Mouse (Mus musculus) forebrain, embryonic 11.5 days (tissue): ENCODE data around the gene Atn1. TPM values are rescaled to one million over a fixed set of nuclear protein-coding genes. Genes with fewer than 3 reads are reported as not detected.

Experiments
- ATAC-seq: fragments of 200-750 bp; cut with Nextera tagmentation; replicated peaks from 2 replicates; pipeline ENCODE4 v1.8.0; 2017; ENCODE audit warnings: moderate TSS enrichment; ENCODE audit not compliant: low FRiP score
- DNase-seq: peaks from one replicate; pipeline ENCODE4 v3.0.0-alpha.2; 2017; ENCODE audit warnings: low spot score
- H3K27ac ChIP-seq: fragments of 300-500 bp; sonication (generic); 2 replicates; pipeline ENCODE4 v1.5.1; 2014; ENCODE audit warnings: low read depth, low read length
- H3K27me3 ChIP-seq: fragments of 300-500 bp; sonication (generic); 2 replicates; pipeline ENCODE4 v1.6.1; 2014; ENCODE audit warnings: mild to moderate bottlenecking, low read length, mixed read lengths; ENCODE audit not compliant: control insufficient read depth, insufficient read depth
- H3K36me3 ChIP-seq: fragments of 300-500 bp; sonication (generic); 2 replicates; pipeline ENCODE4 v1.6.1; 2014; ENCODE audit warnings: mild to moderate bottlenecking, low read length, moderate library complexity, mixed read lengths; ENCODE audit not compliant: control insufficient read depth, insufficient read depth
- H3K4me1 ChIP-seq: fragments of 300-500 bp; sonication (generic); replicated peaks from 2 replicates; pipeline ENCODE4 v1.6.1; 2014; ENCODE audit warnings: low read length, mixed read lengths; ENCODE audit not compliant: control insufficient read depth, insufficient read depth
- H3K4me2 ChIP-seq: fragments of 300-500 bp; sonication (generic); 2 replicates; pipeline ENCODE4 v1.6.1; 2014; ENCODE audit warnings: low read depth, mild to moderate bottlenecking, low read length, moderate library complexity, mixed read lengths; ENCODE audit not compliant: severe bottlenecking
- H3K4me3 ChIP-seq: fragments of 300-500 bp; sonication (generic); 2 replicates; pipeline ENCODE4 v1.5.1; 2014; ENCODE audit warnings: low read depth, low read length
- H3K9ac ChIP-seq: fragments of 300-500 bp; sonication (generic); 2 replicates; pipeline ENCODE4 v1.6.1; 2014; ENCODE audit warnings: low read length
- H3K9me3 ChIP-seq: fragments of 300-500 bp; sonication (generic); 2 replicates; pipeline ENCODE4 v1.6.1; 2016; ENCODE audit warnings: low read length, mixed read lengths; ENCODE audit not compliant: control insufficient read depth
- WGBS: fragments of 180-500 bp; shearing (Covaris S2); extraction: QIAGEN DNeasy Blood & Tissue Kit; methylation state at CpG from one replicate; pipeline ENCODE4 v1.1.7; 2014; 5-methylcytosine and 5-hydroxymethylcytosine counted together
- polyA plus RNA-seq: library from polyadenylated mRNA; unstranded; fragments of >200 nt; fragmentation: Nextera tagmentation; extraction: Ambion mirVana; gene quantifications from 2 replicates; pipeline ENCODE4 v1.2.1, GENCODE M21; 2014

Atn1 gene
- polyA plus RNA-seq, 1 experiment from 2014 or later: 13.9 TPM

DNA sequence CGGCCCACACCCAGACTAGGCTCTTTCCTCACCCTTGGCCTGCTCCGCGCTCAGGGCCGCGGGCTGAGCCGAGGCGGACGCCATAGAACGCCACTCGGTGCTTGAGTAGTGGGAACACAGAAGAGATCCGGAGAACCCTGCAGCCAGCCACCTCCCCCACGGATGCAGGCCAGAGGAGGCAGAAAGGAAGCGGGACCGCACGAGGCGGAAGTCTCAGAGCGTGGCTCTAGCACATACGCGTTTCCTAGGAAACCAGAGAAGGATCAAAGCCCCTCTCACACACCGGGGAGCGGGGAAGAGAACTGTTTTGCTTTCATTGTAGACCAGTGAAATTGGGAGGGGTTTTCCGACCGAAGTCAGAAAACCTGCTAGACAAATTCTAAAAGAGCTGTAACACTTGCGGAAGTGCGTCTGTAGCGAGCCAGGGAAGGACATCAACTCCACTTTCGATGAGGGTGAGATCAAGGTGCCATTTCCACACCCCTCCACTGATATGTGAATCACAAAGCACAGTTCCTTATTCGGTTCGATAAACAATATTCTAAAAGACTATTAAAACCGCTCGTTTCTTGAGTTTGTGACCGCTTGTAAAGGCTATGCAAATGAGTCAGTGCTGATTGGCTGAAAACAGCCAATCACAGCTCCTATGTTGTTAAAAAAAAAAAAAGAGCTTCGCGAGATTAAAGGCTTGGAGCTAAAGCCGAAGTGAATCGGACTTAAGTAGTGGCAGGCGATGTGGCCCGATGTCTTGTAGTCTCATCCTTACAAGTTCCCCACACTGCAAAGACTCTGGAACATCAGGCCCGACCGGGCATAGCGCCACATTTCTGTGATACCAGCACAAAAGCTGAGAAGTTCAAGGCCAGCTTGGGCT lies 15.2 kb downstream of the Atn1 start, which contains the start of gene Grcc10:
Gene Grcc10, minus strand, starts transcription at position 487 of the 874 bp plus-strand sequence.
- Histone ChIP-seq H3K4me1 (peaks cover 11% of the 10 kb centered on the region), H3K9me3 (no peaks in the 10 kb centered on the region)

DNA sequence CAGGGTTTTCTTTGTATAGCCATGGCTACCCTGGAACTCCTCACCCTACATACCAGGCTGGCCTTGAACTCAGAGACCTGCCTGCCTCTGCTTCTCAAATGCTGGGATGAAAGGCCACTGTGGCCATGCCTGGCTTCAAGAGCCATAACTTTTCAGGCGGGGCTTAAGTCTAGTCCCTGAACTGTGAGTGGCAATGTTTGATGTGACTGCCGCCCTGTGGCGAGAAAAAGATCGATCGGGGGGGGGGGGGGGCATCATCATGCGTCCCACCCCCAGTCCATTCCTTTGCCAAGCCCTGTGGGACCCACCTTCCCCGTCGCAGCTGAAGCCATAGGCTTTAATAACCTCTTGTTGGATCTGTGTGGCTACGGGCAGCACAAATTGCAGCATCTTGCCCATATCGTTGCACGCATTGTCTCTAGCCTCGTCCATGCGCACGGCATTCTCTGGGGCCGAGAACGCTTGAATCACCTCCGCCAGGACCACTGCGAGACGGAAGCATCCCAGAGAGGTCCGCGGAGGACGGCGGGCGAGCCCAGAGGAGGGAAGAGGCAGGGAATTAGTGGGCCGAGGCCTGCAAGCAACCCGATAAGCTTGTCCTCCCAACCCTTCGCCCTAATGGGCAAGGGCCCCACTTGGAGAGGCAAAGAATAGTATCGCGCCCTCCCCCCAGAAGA lies 16.0 kb downstream of the Atn1 start:
- Histone ChIP-seq H3K4me2 (peak overlapping the region; percentile 81), H3K36me3 (peaks cover 9% of the 10 kb centered on the region), H3K9ac (peak overlapping the region; percentile 94), H3K4me1 (peaks cover 8% of the 10 kb centered on the region; the same call in 1 of the 2 replicates), H3K27me3 (no peaks in the 10 kb centered on the region), H3K4me3 (peak overlapping the region; percentile 51), H3K9me3 (no peaks in the 10 kb centered on the region), H3K27ac (peak overlapping the region; percentile 99)
- peak; percentile 37 for ATAC-seq
- under 1% methylated on average over 29 of the region's 29 CpGs for WGBS
- DNase-seq: no peak

More for the DNA sequence above, 15.2 kb downstream of the Atn1 start, which contains the start of gene Grcc10:
- peak; percentile 95 for DNase-seq
- ATAC-seq: peak; percentile 86
- H3K27ac ChIP-seq: peak within 1 kb of the TSS; percentile 99
- H3K4me2 ChIP-seq: peak within 1 kb of the TSS; percentile 81
- H3K9ac ChIP-seq: peak within 1 kb of the TSS; percentile 94
- H3K36me3 ChIP-seq: peaks cover 9% of the 10 kb centered on the region
- under 1% methylated on average over 41 of the region's 41 CpGs for WGBS
- H3K4me3 ChIP-seq: peak within 1 kb of the TSS; percentile 51
- no peaks in the 10 kb centered on the region for H3K27me3 ChIP-seq

DNA sequence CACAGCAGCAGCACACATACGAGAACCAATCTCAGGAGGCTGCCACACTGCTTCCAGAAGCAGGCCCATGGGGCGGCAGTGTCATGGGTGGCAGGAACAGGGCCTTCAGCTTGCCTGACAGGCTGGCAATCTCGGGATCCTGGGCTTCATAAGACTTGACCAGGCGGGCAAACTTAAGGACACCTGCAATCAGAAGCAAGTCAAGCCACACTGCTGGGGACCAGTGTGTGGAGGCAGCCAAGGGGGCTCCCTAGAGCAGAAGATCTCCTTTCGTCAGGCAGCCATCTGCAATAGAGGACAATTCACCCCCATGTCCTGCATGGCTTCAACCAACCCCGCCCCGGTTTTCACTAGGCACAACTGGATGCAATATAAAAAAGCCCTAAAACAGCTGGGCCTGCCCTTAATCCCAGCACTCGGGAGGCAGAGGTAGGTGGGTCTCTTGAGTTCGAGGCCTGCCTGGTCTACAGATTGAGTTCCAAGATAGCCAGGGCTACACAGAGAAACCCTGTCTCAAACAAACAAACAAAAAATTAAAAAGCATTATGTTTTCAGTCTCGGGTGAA lies 17.0 kb downstream of the Atn1 start:
- no peak overlapping the region for H3K9ac ChIP-seq
- H3K4me2 ChIP-seq: no peak overlapping the region
- H3K27ac ChIP-seq: no peak overlapping the region
- H3K27me3 ChIP-seq: no peaks in the 10 kb centered on the region
- ATAC-seq: no peak
- H3K36me3 ChIP-seq: peaks cover 4% of the 10 kb centered on the region
- H3K4me3 ChIP-seq: no peak overlapping the region
- WGBS: 88% methylated on average over 10 of the region's 10 CpGs
- H3K9me3 ChIP-seq: no peaks in the 10 kb centered on the region
- peaks cover 6% of the 10 kb centered on the region; the same call in 1 of the 2 replicates for H3K4me1 ChIP-seq
- DNase-seq: no peak

DNA sequence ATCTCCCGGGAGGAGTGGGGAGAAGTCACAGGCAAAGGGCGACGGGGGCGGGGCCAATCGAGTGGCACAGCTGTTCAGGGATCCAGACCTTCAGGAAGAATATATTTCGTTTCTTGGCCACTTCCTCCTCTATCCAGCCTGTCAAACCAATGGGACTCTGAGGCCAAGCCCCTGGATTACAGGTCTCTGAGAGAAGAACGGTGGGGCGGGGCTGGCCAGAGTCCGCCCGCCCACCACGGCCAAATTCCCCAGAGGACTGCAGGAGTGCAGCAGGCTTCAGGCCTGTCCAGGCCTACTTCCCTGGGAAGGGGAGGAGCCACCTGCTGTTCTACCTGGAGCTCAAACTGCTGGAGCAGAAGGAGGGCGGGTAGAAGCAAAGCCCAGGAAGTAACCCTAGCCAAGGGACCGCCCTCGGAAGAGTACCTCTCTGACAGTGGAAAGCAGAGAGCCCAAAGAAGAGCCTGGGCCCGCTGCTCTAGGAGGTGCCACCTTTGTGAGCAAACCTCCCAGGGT lies 17.8 kb downstream of the Atn1 start, which contains the start of gene Ptpn6:
Gene Ptpn6, minus strand, starts transcription at position 204 of the 513 bp plus-strand sequence.
- H3K27me3 ChIP-seq: no peaks in the 10 kb centered on the region
- H3K4me1 ChIP-seq: peaks cover 6% of the 10 kb centered on the region; the same call in 1 of the 2 replicates
- DNase-seq (no peak), ATAC-seq (no peak)
- no peak within 1 kb of the TSS for H3K4me2 ChIP-seq
- H3K27ac ChIP-seq: no peak within 1 kb of the TSS
- H3K4me3 ChIP-seq: no peak within 1 kb of the TSS
- 23% methylated on average over 15 of the region's 15 CpGs for WGBS
- no peaks in the 10 kb centered on the region for H3K9me3 ChIP-seq
- no peak within 1 kb of the TSS for H3K9ac ChIP-seq
- H3K36me3 ChIP-seq: peaks cover 4% of the 10 kb centered on the region

DNA sequence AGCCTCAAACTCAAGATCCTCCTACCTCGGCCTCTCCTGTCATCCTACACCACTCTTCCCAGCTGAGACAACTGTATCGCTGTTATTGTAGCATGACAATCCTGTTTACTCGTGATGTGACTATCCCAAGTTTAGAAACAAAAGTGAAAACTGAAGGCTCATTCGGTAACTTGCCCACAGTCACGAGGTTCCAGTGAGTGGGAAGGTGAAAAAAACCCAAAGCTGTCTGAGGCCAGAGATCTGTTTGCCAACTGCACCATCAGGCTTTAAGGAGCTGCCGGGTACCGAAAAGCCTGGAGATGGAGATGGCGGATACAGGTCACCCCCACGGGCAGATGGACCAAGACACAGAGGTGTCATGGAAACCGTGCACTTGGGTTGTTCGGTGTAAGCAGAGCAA lies 19.3 kb downstream of the Atn1 start:
- DNase-seq (no peak), ATAC-seq (no peak)
- Histone ChIP-seq H3K4me3 (no peak overlapping the region), H3K27ac (no peak overlapping the region), H3K27me3 (no peaks in the 10 kb centered on the region), H3K9me3 (no peaks in the 10 kb centered on the region), H3K9ac (no peak overlapping the region), H3K36me3 (no peaks in the 10 kb centered on the region), H3K4me1 (peaks cover 5% of the 10 kb centered on the region; the same call in 1 of the 2 replicates), H3K4me2 (no peak overlapping the region)
- 91% methylated on average over 11 of the region's 11 CpGs for WGBS

DNA sequence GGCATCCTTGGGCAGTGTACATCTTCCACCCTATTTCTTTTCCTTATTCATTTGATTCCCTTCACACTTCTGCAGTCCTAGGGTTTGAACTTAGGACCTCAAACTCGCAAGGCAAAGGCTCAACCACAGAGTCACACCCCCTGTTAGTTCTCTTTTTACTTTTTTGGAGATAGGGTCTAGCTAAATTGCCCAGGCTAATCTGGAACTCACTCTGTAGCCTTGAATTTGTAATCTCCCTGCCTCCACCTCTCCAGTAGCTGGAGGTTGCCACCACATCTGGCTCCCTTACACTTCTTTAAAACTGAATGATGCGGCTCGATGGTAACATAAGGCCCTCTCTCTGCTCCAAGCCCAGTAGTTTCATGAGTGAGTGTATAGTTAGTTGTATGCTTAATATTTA lies 21.9 kb downstream of the Atn1 start:
- ATAC-seq: no peak
- no peak overlapping the region for H3K4me3 ChIP-seq
- no peaks in the 10 kb centered on the region; the same call in 1 of the 2 replicates for H3K4me1 ChIP-seq
- no peaks in the 10 kb centered on the region for H3K36me3 ChIP-seq
- H3K27ac ChIP-seq: no peak overlapping the region
- H3K27me3 ChIP-seq: no peaks in the 10 kb centered on the region
- H3K4me2 ChIP-seq: no peak overlapping the region
- no peak overlapping the region for H3K9ac ChIP-seq
- 86% methylated on average over 3 of the region's 3 CpGs for WGBS
- DNase-seq: no peak
- H3K9me3 ChIP-seq: no peaks in the 10 kb centered on the region

DNA sequence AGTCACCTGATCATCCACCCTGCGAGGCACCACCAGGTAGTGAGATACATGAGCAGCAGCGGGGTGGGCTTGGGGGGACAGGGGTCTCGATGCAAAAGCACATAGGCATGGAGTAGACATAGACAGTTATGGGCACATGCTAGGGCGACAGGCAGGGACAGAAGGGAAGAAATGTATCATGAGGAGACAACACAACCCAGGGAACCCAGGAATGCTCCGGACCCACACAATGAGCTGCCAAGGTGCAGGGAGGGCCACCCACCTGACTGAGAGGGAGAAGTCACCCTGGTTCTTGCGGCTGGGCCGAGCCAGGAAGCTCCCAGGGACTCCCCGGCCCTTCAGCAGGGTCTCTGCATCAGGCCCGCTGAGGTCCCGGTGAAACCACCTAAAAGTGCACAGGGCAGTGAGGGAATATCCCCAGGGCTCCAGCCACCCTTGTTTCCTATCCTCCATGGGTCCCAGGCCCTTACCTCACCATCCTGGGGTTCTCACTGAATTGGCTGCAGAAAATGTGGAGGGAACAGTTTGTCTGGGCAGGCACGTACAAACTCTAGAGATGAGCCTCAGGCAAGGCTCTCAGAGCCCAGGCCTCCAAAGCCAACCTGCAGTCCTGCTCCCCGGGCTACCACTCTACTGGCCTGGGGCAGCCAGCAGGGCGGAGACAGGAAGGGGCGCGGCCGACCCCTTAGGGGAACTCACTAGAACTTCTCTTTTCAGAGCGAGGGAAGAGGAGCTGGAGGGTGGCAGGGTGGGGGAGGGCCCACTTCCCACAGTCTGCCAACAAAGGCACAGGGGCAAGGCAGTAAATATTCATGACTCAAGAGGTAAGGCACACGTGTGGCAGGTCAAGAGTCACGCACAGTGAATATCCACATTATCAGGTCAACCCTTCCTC lies 23.6 kb downstream of the Atn1 start:
- Histone ChIP-seq H3K9me3 (no peaks in the 10 kb centered on the region), H3K27ac (no peak overlapping the region), H3K36me3 (no peaks in the 10 kb centered on the region), H3K4me3 (no peak overlapping the region), H3K9ac (no peak overlapping the region), H3K27me3 (no peaks in the 10 kb centered on the region), H3K4me2 (no peak overlapping the region), H3K4me1 (no peaks in the 10 kb centered on the region)
- WGBS: 60% methylated on average over 19 of the region's 19 CpGs
- DNase-seq: no peak
- no peak for ATAC-seq
